Mouse (Mus musculus) adrenal gland, adult 8-10 months (tissue): ENCODE data around the gene Olfr1043. TPM values are rescaled to one million over a fixed set of nuclear protein-coding genes. Genes with fewer than 3 reads are reported as not detected.
"Not testable (repeated sequence)": the region's sequence is repeated elsewhere in the genome, so short reads cannot be mapped to it uniquely, and the experiment has no call there.

ENCODE experiments used
- DNase-seq: peaks from one replicate; pipeline ENCODE4 v3.0.0; 2022
- total RNA-seq, 4 experiments: library from RNA; stranded (reverse); gene quantifications; 2 replicates each; pipeline ENCODE4 v1.2.4; 2022

Olfr1043 gene
- total RNA-seq = not detected

GRCm38 (mm10) chr2:86167422-86167821 lies at the start of gene Olfr1043:
TSS of gene Olfr1043 (minus strand) at chr2:86167522.
- DNase-seq = no peak

GRCm38 (mm10) chr2:86202909-86203308 lies 35.6 kb upstream of the Olfr1043 start, which contains the start of gene Olfr1045:
TSS of gene Olfr1045 (minus strand) at chr2:86203009.
- DNase-seq = no peak

GRCm38 (mm10) chr2:86195863-86196262 lies 28.5 kb upstream of the Olfr1043 start:
- DNase-seq = no peak

DNA sequence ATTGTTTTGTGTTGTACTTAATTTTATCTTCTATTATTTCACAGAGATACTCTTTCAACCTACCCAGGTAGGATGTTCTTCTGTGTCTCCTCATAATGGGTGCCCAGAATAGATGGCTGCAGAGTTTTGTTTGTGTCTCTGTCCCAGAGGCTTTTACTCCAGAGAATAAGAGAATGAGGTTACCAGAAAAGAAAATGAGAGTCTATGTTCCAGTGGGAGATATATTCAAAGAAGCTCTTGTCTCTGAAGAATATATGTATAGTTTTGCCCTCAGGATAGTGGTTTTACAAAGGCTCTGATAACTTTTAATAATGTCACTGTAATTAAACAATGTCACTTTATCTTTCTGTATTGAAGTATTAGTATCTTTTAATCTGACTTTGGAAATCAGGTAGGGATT lies 18.3 kb upstream of the Olfr1043 start, which contains the start of gene Olfr52:
Olfr52 (minus strand) TSS at position 101 of the 400 bp plus-strand sequence.
- DNase-seq = no peak

DNA sequence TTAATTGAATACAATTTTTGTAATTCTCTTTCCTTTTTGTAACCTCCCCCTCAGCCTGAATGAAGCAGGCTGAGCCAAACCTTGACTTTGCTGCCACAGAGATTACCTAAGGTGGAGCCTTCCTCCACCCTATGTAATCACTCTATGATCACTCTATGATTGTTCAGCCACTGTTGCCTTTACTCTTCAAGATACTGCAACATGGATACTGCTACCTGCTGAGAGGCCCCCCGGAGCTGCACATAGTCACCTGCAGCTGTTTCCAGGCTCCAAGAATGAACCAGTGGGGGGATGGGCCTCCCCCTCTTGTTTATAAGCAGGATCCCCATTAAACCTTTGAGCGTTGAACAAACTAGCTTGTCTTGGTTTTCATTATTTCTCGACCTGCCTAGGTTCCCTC lies 12.6 kb upstream of the Olfr1043 start:
- DNase-seq = no peak

GRCm38 (mm10) chr2:86177720-86178119 lies 10.4 kb upstream of the Olfr1043 start, which contains the start of gene Olfr1044:
TSS of gene Olfr1044 (minus strand) at chr2:86177820.
- no peak for DNase-seq

GRCm38 (mm10) chr2:86175422-86175821 lies 8.1 kb upstream of the Olfr1043 start:
- DNase-seq = not testable (repeated sequence)

GRCm38 (mm10) chr2:86161738-86162137 lies 5.6 kb downstream of the Olfr1043 start, which contains the start of gene Olfr1042:
TSS of gene Olfr1042 (minus strand) at chr2:86161838.
- no peak for DNase-seq

DNA sequence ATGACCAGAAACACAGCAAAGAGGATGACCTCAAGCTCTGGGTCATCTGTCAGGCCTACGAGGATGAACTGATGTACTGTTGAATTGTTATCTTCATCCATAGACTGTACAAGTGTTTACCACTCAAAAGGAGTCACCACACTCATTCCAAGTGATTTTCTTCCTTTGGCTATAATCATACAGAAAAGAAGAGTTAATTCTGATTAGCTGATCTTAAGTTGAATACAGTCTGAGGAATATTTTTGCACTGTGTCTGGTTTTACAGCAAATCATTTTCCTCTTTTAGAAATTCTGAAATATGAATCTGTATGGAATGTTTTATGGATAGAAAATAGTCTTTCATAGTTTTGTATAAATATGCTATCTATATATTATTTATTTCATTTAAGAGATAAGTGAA lies 20.7 kb downstream of the Olfr1043 start, which contains the start of gene Olfr1040:
Olfr1040 (minus strand) TSS at position 101 of the 400 bp plus-strand sequence.
- no peak for DNase-seq

GRCm38 (mm10) chr2:86135828-86136227 lies 31.5 kb downstream of the Olfr1043 start, which contains the start of gene Olfr1039:
TSS of gene Olfr1039 (minus strand) at chr2:86135928.
- no peak for DNase-seq

Other genes with a start within 250 kb of the Olfr1043 start
- not detected for gene Olfr1026, start 246.0 kb downstream of the Olfr1043 start, total RNA-seq
- not detected for gene Olfr1028, start 217.1 kb downstream of the Olfr1043 start, total RNA-seq
- not detected for gene Olfr1029, start 193.6 kb downstream of the Olfr1043 start, total RNA-seq
- gene Olfr1030, start 188.2 kb downstream of the Olfr1043 start, total RNA-seq = not detected
- gene Olfr1031, start 177.2 kb downstream of the Olfr1043 start, total RNA-seq = not detected
- not detected for gene Olfr1032, start 162.0 kb downstream of the Olfr1043 start, total RNA-seq
- 1 to 10 TPM; 1.4 to 3.2 (median 1.8) TPM for gene Olfr1033, start 146.9 kb downstream of the Olfr1043 start, total RNA-seq
- under 1 TPM; 0.13 to 0.25 (median 0.14) TPM for gene Olfr1034, start 121.7 kb downstream of the Olfr1043 start, total RNA-seq
- not detected for gene Olfr1036, start 93.5 kb downstream of the Olfr1043 start, total RNA-seq
- gene Olfr1037, start 80.1 kb downstream of the Olfr1043 start, total RNA-seq = not detected
- not detected for gene Olfr1039, start 31.6 kb downstream of the Olfr1043 start, total RNA-seq
- not detected for gene Olfr1040, start 20.8 kb downstream of the Olfr1043 start, total RNA-seq
- gene Olfr1042, start 5.7 kb downstream of the Olfr1043 start, total RNA-seq = not detected
- gene Olfr1044, start 10.3 kb upstream of the Olfr1043 start, total RNA-seq = not detected
- gene Olfr52, start 18.2 kb upstream of the Olfr1043 start, total RNA-seq = not detected
- not detected for gene Olfr1045, start 35.5 kb upstream of the Olfr1043 start, total RNA-seq
- gene Olfr1046, start 51.8 kb upstream of the Olfr1043 start, total RNA-seq = not detected
- not detected for gene Olfr1047, start 63.9 kb upstream of the Olfr1043 start, total RNA-seq
- not detected for gene Olfr1048, start 72.8 kb upstream of the Olfr1043 start, total RNA-seq
- not detected for gene Olfr1049, start 90.8 kb upstream of the Olfr1043 start, total RNA-seq
- not detected for gene Olfr1051, start 111.6 kb upstream of the Olfr1043 start, total RNA-seq
- not detected for gene Olfr1052, start 124.9 kb upstream of the Olfr1043 start, total RNA-seq
- not detected for gene Olfr1053, start 147.8 kb upstream of the Olfr1043 start, total RNA-seq
- gene Olfr1054, start 167.9 kb upstream of the Olfr1043 start, total RNA-seq = not detected
- gene Olfr1055, start 182.8 kb upstream of the Olfr1043 start, total RNA-seq = not detected
- not detected for gene Olfr1056, start 194.9 kb upstream of the Olfr1043 start, total RNA-seq
- gene Olfr1057, start 210.9 kb upstream of the Olfr1043 start, total RNA-seq = not detected
- not detected for gene Olfr1058, start 221.0 kb upstream of the Olfr1043 start, total RNA-seq
- gene Olfr1061, start 246.5 kb upstream of the Olfr1043 start, total RNA-seq = not detected